Mouse (Mus musculus) small intestine, adult 2 months (tissue): ENCODE data around the gene Sult2b1.

Source experiments
- CTCF ChIP-seq: fragments of 200-500 bp; IDR thresholded peaks from 2 replicates; pipeline ENCODE4 v1.5.1; 2012; ENCODE audit warnings: low read depth, mild to moderate bottlenecking, control low read depth, inconsistent platforms, low read length, moderate library complexity, mixed read lengths; ENCODE audit not compliant: insufficient replicate concordance, insufficient read length; ENCODE audit errors: extremely low read depth
- POLR2A ChIP-seq: fragments of 200-500 bp; IDR thresholded peaks from 2 replicates; pipeline ENCODE4 v1.6.1; 2012; ENCODE audit warnings: low read depth, mild to moderate bottlenecking, control low read depth, inconsistent platforms, low read length, moderate library complexity

DNA sequence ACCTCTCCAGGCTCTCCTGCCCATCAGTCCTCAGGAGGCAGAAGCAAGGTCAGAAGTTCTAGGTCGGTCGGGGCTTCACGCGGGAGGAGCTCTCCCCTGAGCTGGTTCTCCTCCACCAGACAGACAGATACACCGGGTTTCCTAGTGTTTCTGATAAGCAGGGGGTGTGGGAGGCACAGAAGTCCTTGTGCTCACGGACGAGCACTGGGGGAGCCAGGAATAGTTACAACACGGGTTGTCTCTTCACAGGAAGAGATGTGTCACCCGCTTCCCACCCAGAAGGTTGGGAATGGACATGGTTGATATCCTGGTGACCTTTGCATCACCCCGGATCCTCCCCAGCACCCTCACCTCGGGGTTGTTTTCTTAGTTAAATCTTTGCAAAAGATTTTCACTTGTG lies 94.7 kb downstream of the Sult2b1 start:
- no peak for TF ChIP-seq CTCF
- TF ChIP-seq POLR2A = no peak
